In the genomic region with DNA sequence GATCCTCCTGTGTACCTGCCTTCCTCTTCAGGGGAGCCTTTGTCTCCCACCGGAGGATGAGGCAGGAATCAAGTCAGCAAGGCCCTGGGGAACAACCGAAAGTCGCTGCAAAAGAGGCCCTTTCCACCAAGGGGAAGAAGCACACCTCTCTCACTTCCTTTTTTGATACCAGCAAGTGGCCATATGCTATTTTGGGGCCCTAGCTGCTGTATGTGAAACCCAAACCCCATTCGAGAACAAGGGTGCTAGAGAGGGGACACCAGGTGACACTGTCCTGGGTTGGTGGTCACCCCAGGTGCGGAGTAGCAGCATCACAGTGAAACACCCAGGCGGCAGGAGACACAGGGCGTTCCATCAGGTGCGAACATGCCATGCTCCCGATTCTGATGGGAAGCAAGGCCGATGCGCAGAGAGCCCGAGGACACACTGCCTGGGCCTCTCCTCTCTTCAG, we compare ENCODE assay signal across 15 mouse cellular contexts. TPM values are rescaled to one million over a fixed set of nuclear protein-coding genes. Genes with fewer than 3 reads are reported as not detected.
DNase-seq lines count a peak whose midpoint lies in the region; ATAC-seq and TF ChIP-seq lines count a peak whose summit lies in the region.
"Had no signal": no experiment of that assay in that cellular context is flagged by ENCODE, and none has a peak within 500 bp of the region (broad histone marks: within the 10 kb centered on the region; RNA-seq: fewer than 3 reads in every experiment).

No protein-coding gene starts in this region.

- H3K79me2 ChIP-seq in MEL (ENCODE audit: control insufficient read depth, insufficient read depth, low read length, poor library complexity), result no peaks in the 10 kb centered on the region; the same call in 1 of the 2 replicates

- no peak for TF ChIP-seq POLR2A in MEL (IDR thresholded peaks at IDR 0.05; ENCODE audit: control insufficient read depth in 1 of 2, insufficient read depth in 1 of 2, low read depth in 1 of 2, low read length in 2 of 2, poor library complexity in 1 of 2)

- H3K27ac ChIP-seq in MEL (ENCODE audit: control insufficient read depth, low read depth, low read length), result no peak overlapping the region
- H3K27ac ChIP-seq in forebrain, embryonic 13.5 days, result no peak overlapping the region
- H3K27ac ChIP-seq in hindbrain, embryonic 11.5 days (ENCODE audit: low read depth, low read length), result no peak overlapping the region
- H3K27ac ChIP-seq: heart, embryonic 13.5 days; neural tube, embryonic 15.5 days had no signal

- no peaks in the 10 kb centered on the region for H3K9me3 ChIP-seq in MEL (replicated peaks; ENCODE audit: insufficient read depth, low read length)
- H3K9me3 ChIP-seq in megakaryocyte, embryonic 14.5 days, result no peaks in the 10 kb centered on the region
- H3K9me3 ChIP-seq in forebrain, embryonic 13.5 days (replicated peaks), result no peaks in the 10 kb centered on the region
- H3K9me3 ChIP-seq in hindbrain, embryonic 11.5 days (ENCODE audit: control insufficient read depth, low read length), result no peaks in the 10 kb centered on the region
- H3K9me3 ChIP-seq: heart, embryonic 13.5 days; neural tube, embryonic 15.5 days had no signal

- no peak overlapping the region for H3K9ac ChIP-seq in MEL (ENCODE audit: control insufficient read depth, low read depth, low read length, poor library complexity, severe bottlenecking)
- H3K9ac ChIP-seq in forebrain, embryonic 13.5 days, result no peak overlapping the region
- no peak overlapping the region for H3K9ac ChIP-seq in hindbrain, embryonic 11.5 days (ENCODE audit: low read depth, low read length)
- H3K9ac ChIP-seq: heart, embryonic 13.5 days; neural tube, embryonic 15.5 days had no signal

- H3K4me3 ChIP-seq in MEL (ENCODE audit: control insufficient read depth in 1 of 2, insufficient read depth in 1 of 2, low read depth in 2 of 2, low read length in 2 of 2), result no peak overlapping the region
- H3K4me3 ChIP-seq in megakaryocyte, embryonic 14.5 days (replicated peaks), result peak overlapping the region; percentile 69
- H3K4me3 ChIP-seq in forebrain, embryonic 13.5 days, result no peak overlapping the region
- H3K4me3 ChIP-seq in hindbrain, embryonic 11.5 days (ENCODE audit: low read depth, low read length), result no peak overlapping the region
- H3K4me3 ChIP-seq: heart, embryonic 13.5 days; neural tube, embryonic 15.5 days had no signal

- H3K4me2 ChIP-seq in forebrain, embryonic 13.5 days, result no peak overlapping the region
- no peak overlapping the region for H3K4me2 ChIP-seq in hindbrain, embryonic 11.5 days (replicated peaks; ENCODE audit: low read depth, low read length)
- H3K4me2 ChIP-seq: heart, embryonic 13.5 days; neural tube, embryonic 15.5 days had no signal

- peaks cover 3 to 13% of the 10 kb centered on the region in 2 experiments; a peak in 3 of 4 replicates for H3K4me1 ChIP-seq in MEL (ENCODE audit: control insufficient read depth in 1 of 2, insufficient read depth in 2 of 2, low read length in 2 of 2)
- H3K4me1 ChIP-seq in megakaryocyte, embryonic 14.5 days, result peaks cover 33% of the 10 kb centered on the region
- H3K4me1 ChIP-seq in forebrain, embryonic 13.5 days, result 0 out of 2 replicates have a peak, but pooled peaks cover 3% of the 10 kb centered on the region
- no peaks in the 10 kb centered on the region for H3K4me1 ChIP-seq in hindbrain, embryonic 11.5 days (replicated peaks; ENCODE audit: control insufficient read depth, insufficient read depth, low read length)

- no peak for TF ChIP-seq RAD21 in MEL (IDR thresholded peaks at IDR 0.05; ENCODE audit: low read depth, low read length)

- TF ChIP-seq EP300 in MEL (IDR thresholded peaks at IDR 0.05; ENCODE audit: low read depth in 1 of 2, low read length in 2 of 2), result no peak

- no peak for ATAC-seq in forebrain, embryonic 13.5 days
- ATAC-seq in hindbrain, embryonic 11.5 days (ENCODE audit: low FRiP score), result no peak
- ATAC-seq: forebrain, embryonic 16.5 days; hindbrain, embryonic 16.5 days had no signal

- H3K36me3 ChIP-seq in MEL (ENCODE audit: control insufficient read depth in 1 of 2, insufficient read depth in 2 of 2, low read length in 2 of 2), result peaks cover 0 to 5% of the 10 kb centered on the region in 2 experiments; a peak in 2 of 4 replicates
- H3K36me3 ChIP-seq in megakaryocyte, embryonic 14.5 days (replicated peaks; ENCODE audit: low read length), result no peaks in the 10 kb centered on the region
- no peaks in the 10 kb centered on the region for H3K36me3 ChIP-seq in forebrain, embryonic 13.5 days (ENCODE audit: poor library complexity, severe bottlenecking)
- no peaks in the 10 kb centered on the region for H3K36me3 ChIP-seq in hindbrain, embryonic 11.5 days (ENCODE audit: control insufficient read depth, insufficient read depth, low read length)
- H3K36me3 ChIP-seq: heart, embryonic 13.5 days; neural tube, embryonic 15.5 days had no signal

- TF ChIP-seq CTCF in MEL (IDR thresholded peaks at IDR 0.05 in 2 of 3, conservative IDR thresholded peaks at IDR 0.05 in 1 of 3; ENCODE audit: control insufficient read depth in 1 of 3, insufficient read depth in 1 of 3, low read depth in 2 of 3, low read length in 3 of 3, poor library complexity in 1 of 3, severe bottlenecking in 1 of 3), result no peak

- DNase-seq in layer of hippocampus, adult 9-11 months, result peak; percentile 38
- DNase-seq in layer of hippocampus, adult 9-10 months (ENCODE audit: low spot score), result no peak
- DNase-seq in MEL (ENCODE audit: low read depth, low spot score), result peak; percentile 63
- peak; percentile 18 to 31 for DNase-seq in spleen, postnatal 14 days (ENCODE audit: low spot score in 2 of 2)
- DNase-seq in ovary, postnatal 10 days (ENCODE audit: low spot score), result no peak
- DNase-seq in hindbrain, embryonic 11.5 days (ENCODE audit: low spot score), result no peak
- DNase-seq: cerebellum, adult 2 months; kidney, adult 2 months; kidney, postnatal 4 days had no signal

- peaks cover 0 to 2% of the 10 kb centered on the region in 2 experiments; a peak in 1 of 4 replicates for H3K27me3 ChIP-seq in MEL (ENCODE audit: control insufficient read depth in 1 of 2, insufficient read depth in 2 of 2, low read length in 2 of 2)
- peaks cover 64% of the 10 kb centered on the region for H3K27me3 ChIP-seq in megakaryocyte, embryonic 14.5 days (replicated peaks)
- H3K27me3 ChIP-seq in forebrain, embryonic 13.5 days, result peaks cover under 1% of the 10 kb centered on the region; the same call in 1 of the 2 replicates
- no peaks in the 10 kb centered on the region for H3K27me3 ChIP-seq in hindbrain, embryonic 11.5 days (ENCODE audit: control insufficient read depth, insufficient read depth, low read length)
- H3K27me3 ChIP-seq: neural tube, embryonic 15.5 days had no signal

- WGBS in forebrain, embryonic 13.5 days, result 92% methylated on average over 12 of the region's 12 CpGs
- WGBS in hindbrain, embryonic 11.5 days, result 86% methylated on average over 12 of the region's 12 CpGs

TF ChIP-seq in MEL, 35 proteins besides CTCF, POLR2A, EP300 and RAD21:
- TF ChIP-seq SIN3A (IDR thresholded peaks at IDR 0.05; ENCODE audit: low read length) (no peak), MAX (IDR thresholded peaks at IDR 0.05; ENCODE audit: low read length) (peak; percentile 48), KAT2A (conservative IDR thresholded peaks at IDR 0.05; ENCODE audit: low read depth, low read length) (no peak), ZKSCAN1 (IDR thresholded peaks at IDR 0.05; ENCODE audit: low read depth, low read length) (no peak)

RNA-seq across cellular contexts. Expression of gene Tnfrsf13b, which starts 17.6 kb away (rescaled TPM):
- 7.7 and 11.9 TPM in 2 replicates for total RNA-seq in MEL (2012; rRNA removed)
- polyA plus RNA-seq in MEL (2012; ENCODE audit: insufficient read depth in 1 of 2, insufficient read length in 2 of 2, low read depth in 1 of 2, low replicate concordance in 2 of 2, missing spikeins in 1 of 2), result 10 to 100 TPM in 1 of 2 experiments, not detected in 1; 17.9 TPM
- 28.3 and 47.0 TPM in 2 replicates for polyA plus RNA-seq in megakaryocyte, embryonic 14.5 days (2012; ENCODE audit: insufficient read depth, low replicate concordance)
- polyA plus RNA-seq in forebrain, embryonic 13.5 days (2015; fragmentation: Nextera tagmentation; extraction: Ambion mirVana), result 0.48 and 0.63 TPM in 2 replicates
- polyA plus RNA-seq in hindbrain, embryonic 11.5 days (2014; fragmentation: Nextera tagmentation; extraction: Ambion mirVana), result 1.1 and 1.2 TPM in 2 replicates

Comparison
In these comparisons a context has a peak if more than half of its experiments do, and no peak if none do; other contexts are left out.
1. DNase-seq: peak in layer of hippocampus, adult 9-11 months (single experiment), MEL (single experiment) and spleen, postnatal 14 days (2 of 2); none in layer of hippocampus, adult 9-10 months (single experiment), ovary, postnatal 10 days (single experiment) and hindbrain, embryonic 11.5 days (single experiment).